12 mouse cellular contexts compared by ENCODE assay signal in the genomic region with DNA sequence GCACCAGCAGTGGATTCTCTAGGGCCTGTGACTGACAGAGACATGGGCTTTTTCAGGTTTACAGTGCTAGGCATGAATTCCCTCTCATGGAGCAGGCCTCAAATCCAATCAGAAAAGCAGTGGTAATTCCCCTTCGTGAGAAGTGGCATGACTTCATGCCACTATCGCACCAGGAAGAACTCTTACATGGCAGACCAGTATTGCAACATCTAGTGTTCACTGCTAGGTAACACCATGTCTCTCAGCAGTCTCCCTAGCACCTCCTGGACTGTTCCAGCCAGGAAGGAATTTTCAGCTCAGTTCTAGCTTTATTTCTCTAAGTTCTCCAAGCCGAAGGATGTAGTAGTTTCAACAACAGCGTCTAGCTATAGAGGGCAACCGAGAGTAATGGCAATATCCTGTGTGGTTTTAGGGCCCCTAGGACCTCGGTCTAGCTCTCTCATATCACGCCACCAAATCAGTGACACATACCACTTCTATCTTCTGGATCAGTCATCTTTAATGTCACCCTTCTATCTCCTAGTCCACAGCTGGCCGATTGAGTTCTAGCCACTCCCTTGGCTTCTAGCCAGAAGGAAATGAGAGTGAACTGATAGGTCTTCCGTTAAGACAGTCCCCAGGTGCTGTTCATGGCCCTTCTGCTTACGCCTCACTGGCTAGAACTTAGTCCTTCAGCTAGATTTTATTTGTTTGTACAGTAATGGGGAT.
DNase-seq lines count a peak whose midpoint lies in the region; ATAC-seq and TF ChIP-seq lines count a peak whose summit lies in the region.
"Had no signal": no experiment of that assay in that cellular context is flagged by ENCODE, and none has a peak within 500 bp of the region (broad histone marks: within the 10 kb centered on the region; RNA-seq: fewer than 3 reads in every experiment).

No protein-coding gene starts in this region.

- TF ChIP-seq CTCF in forebrain, postnatal 0 days (IDR thresholded peaks at IDR 0.05; ENCODE audit: low read depth): no peak

- peak overlapping the region; percentile 17; the same call in 1 of the 2 replicates for H3K27ac ChIP-seq in intestine, embryonic 16.5 days (ENCODE audit: low read length)
- H3K27ac ChIP-seq in forebrain, postnatal 0 days (ENCODE audit: low read depth, low read length): no peak overlapping the region
- H3K27ac ChIP-seq: forebrain, embryonic 15.5 days; lung, embryonic 15.5 days had no signal

- no peak overlapping the region for H3K9ac ChIP-seq in intestine, embryonic 16.5 days (ENCODE audit: low read depth, low read length)
- no peak overlapping the region for H3K9ac ChIP-seq in forebrain, postnatal 0 days
- H3K9ac ChIP-seq: forebrain, embryonic 15.5 days; lung, embryonic 15.5 days; neural tube, embryonic 12.5 days had no signal

- H3K4me3 ChIP-seq in intestine, embryonic 16.5 days (ENCODE audit: low read length): no peak overlapping the region
- no peak overlapping the region for H3K4me3 ChIP-seq in forebrain, postnatal 0 days (ENCODE audit: low read depth, low read length)
- H3K4me3 ChIP-seq: forebrain, embryonic 15.5 days; lung, embryonic 15.5 days; neural tube, embryonic 12.5 days had no signal

- peak; percentile 91 for DNase-seq in heart, adult 11 months
- DNase-seq in heart, postnatal 14 days: no peak
- DNase-seq in natural killer cell, adult 2 months (ENCODE audit: low spot score in 2 of 2): peak; percentile 72 to 79
- no peak for DNase-seq in right cerebral cortex, postnatal 10 days (ENCODE audit: low spot score in 2 of 2)
- DNase-seq in left cerebral cortex, adult 8-10 months (ENCODE audit: low spot score in 2 of 2): no peak
- no peak for DNase-seq in forebrain, postnatal 0 days
- DNase-seq: cerebellum, adult 9-10 months had no signal

- no peak overlapping the region for H3K4me2 ChIP-seq in intestine, embryonic 16.5 days (ENCODE audit: low read depth, low read length)
- no peak overlapping the region for H3K4me2 ChIP-seq in forebrain, postnatal 0 days (ENCODE audit: low read depth)
- H3K4me2 ChIP-seq: forebrain, embryonic 15.5 days; lung, embryonic 15.5 days had no signal

- no peaks in the 10 kb centered on the region for H3K27me3 ChIP-seq in intestine, embryonic 16.5 days (replicated peaks; ENCODE audit: control insufficient read depth, insufficient read depth, low read length)
- H3K27me3 ChIP-seq in forebrain, postnatal 0 days (ENCODE audit: insufficient read depth, low read length): no peaks in the 10 kb centered on the region
- H3K27me3 ChIP-seq: forebrain, embryonic 15.5 days; lung, embryonic 15.5 days; neural tube, embryonic 12.5 days had no signal

- intact Hi-C loops in heart, postnatal 14 days (cut with DNase I): no loop called here

- H3K36me3 ChIP-seq in intestine, embryonic 16.5 days (ENCODE audit: control insufficient read depth, insufficient read depth, low read length): no peaks in the 10 kb centered on the region
- no peaks in the 10 kb centered on the region for H3K36me3 ChIP-seq in forebrain, postnatal 0 days (ENCODE audit: insufficient read depth)
- H3K36me3 ChIP-seq: forebrain, embryonic 15.5 days; lung, embryonic 15.5 days; neural tube, embryonic 12.5 days had no signal

- ATAC-seq in CD4-positive, CD25-positive, alpha-beta regulatory T cell, adult 4 months: peak; percentile 96
- peak; percentile 91 for ATAC-seq in intestine, embryonic 16.5 days
- no peak for ATAC-seq in forebrain, postnatal 0 days
- ATAC-seq: forebrain, embryonic 15.5 days had no signal

- WGBS in intestine, embryonic 16.5 days: 63% methylated on average over 10 of the region's 10 CpGs
- WGBS in forebrain, postnatal 0 days: 89% methylated on average over 10 of the region's 10 CpGs

- no peaks in the 10 kb centered on the region for H3K9me3 ChIP-seq in intestine, embryonic 16.5 days (ENCODE audit: control insufficient read depth, low read length)
- no peaks in the 10 kb centered on the region for H3K9me3 ChIP-seq in forebrain, postnatal 0 days (ENCODE audit: low read length)
- H3K9me3 ChIP-seq: forebrain, embryonic 15.5 days; lung, embryonic 15.5 days; neural tube, embryonic 12.5 days had no signal

- H3K4me1 ChIP-seq in intestine, embryonic 16.5 days (ENCODE audit: control insufficient read depth, insufficient read depth, low read length): 0 out of 2 replicates have a peak, but pooled peaks cover 7% of the 10 kb centered on the region
- no peaks in the 10 kb centered on the region for H3K4me1 ChIP-seq in forebrain, postnatal 0 days (ENCODE audit: insufficient read depth)
- H3K4me1 ChIP-seq: lung, embryonic 15.5 days had no signal

Comparison
In these comparisons a context has a peak if more than half of its experiments do, and no peak if none do; other contexts are left out.
1. DNase-seq: peak in heart, adult 11 months (single experiment) and natural killer cell, adult 2 months (2 of 2); none in heart, postnatal 14 days (0 of 2), right cerebral cortex, postnatal 10 days (0 of 2), left cerebral cortex, adult 8-10 months (0 of 2) and forebrain, postnatal 0 days (single experiment).